Mouse (Mus musculus) adrenal gland, postnatal 25 days (tissue): ENCODE data around the gene Sema3f. TPM values are rescaled to one million over a fixed set of nuclear protein-coding genes. Genes with fewer than 3 reads are reported as not detected.

ENCODE experiments used
- DNase-seq: peaks from one replicate; pipeline ENCODE4 v3.0.0; 2021; ENCODE audit warnings: mixed read lengths
- total RNA-seq: library from RNA; stranded (reverse); gene quantifications from 2 replicates; pipeline ENCODE4 v1.2.3, GENCODE M21; 2021

Gene Sema3f
- total RNA-seq, 1 experiment from 2014 or later = 23.6 TPM

DNA sequence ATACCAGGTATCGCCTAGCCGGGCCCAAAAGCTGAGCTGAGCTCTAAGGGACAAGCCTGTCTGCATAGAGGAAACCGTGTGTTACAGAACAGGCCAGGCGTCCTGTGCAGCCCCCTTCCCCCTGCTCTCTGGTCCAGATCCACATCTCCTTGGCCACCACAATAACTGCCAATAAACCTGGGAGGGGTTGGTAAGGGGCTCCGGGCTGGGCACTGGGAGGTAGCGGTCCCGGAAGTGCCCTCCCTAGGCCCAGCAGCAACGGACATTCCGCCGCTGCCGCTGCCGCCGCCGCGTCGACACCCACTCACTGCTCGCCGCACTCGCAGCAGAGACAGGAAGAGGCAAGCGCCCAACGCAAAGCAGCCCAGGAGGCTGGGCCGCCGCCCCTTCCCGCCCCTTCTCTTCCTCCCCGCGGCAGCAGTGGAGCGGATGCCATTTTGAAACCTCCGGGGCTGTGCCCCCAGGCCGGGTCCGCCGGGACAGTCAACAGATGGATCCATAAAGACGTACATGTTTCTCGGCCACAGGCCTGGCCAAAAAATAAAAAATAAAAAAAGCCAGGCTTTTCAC, 77.1 kb downstream of the Sema3f start:
- DNase-seq = peak; percentile 82

DNA sequence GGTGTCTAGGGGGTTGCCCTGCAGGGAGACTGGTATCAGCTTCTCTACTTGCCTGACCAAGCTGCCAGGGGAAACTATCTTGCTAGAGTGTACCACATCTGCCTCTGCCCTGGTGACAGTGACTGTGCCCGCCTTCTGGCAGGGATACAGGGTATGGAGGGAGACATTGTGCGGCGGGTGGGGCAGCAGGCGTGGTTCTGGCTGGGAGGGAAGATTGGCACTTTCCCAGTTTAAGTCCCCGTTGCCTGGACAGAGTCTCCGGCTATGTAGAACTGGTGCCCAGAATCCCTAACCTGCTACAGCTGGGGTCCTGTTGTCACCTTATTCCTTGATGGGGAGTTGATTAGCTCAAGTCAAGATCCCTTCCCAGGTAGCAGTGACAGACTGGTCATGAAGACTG, 77.8 kb downstream of the Sema3f start:
- DNase-seq = peak; percentile 42

- no peak for DNase-seq
Measured at GRCm38 (mm10) chr9:107631861-107632260, 78.4 kb downstream of the Sema3f start.

Other genes with a start within 250 kb of the Sema3f start
- 44.5 and 47.6 TPM in 2 replicates for gene Tmem115, start 176.5 kb downstream of the Sema3f start, total RNA-seq
- 20.0 and 27.3 TPM in 2 replicates for gene Cyb561d2, start 168.3 kb downstream of the Sema3f start, total RNA-seq
- 24.9 and 27.3 TPM in 2 replicates for gene Nprl2, start 168.2 kb downstream of the Sema3f start, total RNA-seq
- 0.39 and 0.67 TPM in 2 replicates for gene Zmynd10, start 163.2 kb downstream of the Sema3f start, total RNA-seq
- 24.7 and 26.6 TPM in 2 replicates for gene Rassf1, start 158.9 kb downstream of the Sema3f start, total RNA-seq
- 48.2 and 48.4 TPM in 2 replicates for gene Tusc2, start 147.2 kb downstream of the Sema3f start, total RNA-seq
- 31.1 and 36.1 TPM in 2 replicates for gene Hyal2, start 142.5 kb downstream of the Sema3f start, total RNA-seq
- 10.9 and 11.6 TPM in 2 replicates for gene Hyal1, start 133.5 kb downstream of the Sema3f start, total RNA-seq
- 21.2 and 21.4 TPM in 2 replicates for gene Naa80, start 131.6 kb downstream of the Sema3f start, total RNA-seq
- gene Hyal3, start 129.7 kb downstream of the Sema3f start, total RNA-seq = 2.0 and 2.8 TPM in 2 replicates
- 47.0 and 54.5 TPM in 2 replicates for gene Ifrd2, start 122.8 kb downstream of the Sema3f start, total RNA-seq
- 5.1 and 8.4 TPM in 2 replicates for gene Sema3b, start 101.2 kb downstream of the Sema3f start, total RNA-seq
- 202 and 238 TPM in 2 replicates for gene Gnai2, start 75.1 kb downstream of the Sema3f start, total RNA-seq
- 0.39 and 8.5 TPM in 2 replicates for gene Slc38a3, start 40.9 kb downstream of the Sema3f start, total RNA-seq
- gene Gnat1, start 30.8 kb downstream of the Sema3f start, total RNA-seq = not detected in 2 replicates
- 135 and 149 TPM in 2 replicates for gene Rbm5, start 60.5 kb upstream of the Sema3f start, total RNA-seq
- 71.3 and 72.9 TPM in 2 replicates for gene Rbm6, start 162.8 kb upstream of the Sema3f start, total RNA-seq
- gene Mon1a, start 177.7 kb upstream of the Sema3f start, total RNA-seq = 15.8 and 18.9 TPM in 2 replicates
- gene Mst1r, start 196.4 kb upstream of the Sema3f start, total RNA-seq = 8.3 and 18.7 TPM in 2 replicates
- gene Actl11, start 218.0 kb upstream of the Sema3f start, total RNA-seq = not detected in 2 replicates
- 2.4 and 3.1 TPM in 2 replicates for gene Camkv, start 225.2 kb upstream of the Sema3f start, total RNA-seq
- 5.1 and 5.3 TPM in 2 replicates for gene Traip, start 239.7 kb upstream of the Sema3f start, total RNA-seq